Mouse (Mus musculus): Measurements from ENCODE around the gene C2cd4b. TPM values are rescaled to one million over a fixed set of nuclear protein-coding genes. Genes with fewer than 3 reads are reported as not detected.

The C2cd4b gene
- polyA plus RNA-seq, 1 experiment from 2014 or later: 0.95 TPM

- ATAC-seq (ENCODE audit: borderline replicate concordance, extremely low read depth, low FRiP score, low TSS enrichment): no peak
- H3K27ac ChIP-seq: no peak overlapping the region
These were observed 47.8 kb downstream of the C2cd4b start for GRCm38 (mm10) chr9:67807000-67807399.

DNA sequence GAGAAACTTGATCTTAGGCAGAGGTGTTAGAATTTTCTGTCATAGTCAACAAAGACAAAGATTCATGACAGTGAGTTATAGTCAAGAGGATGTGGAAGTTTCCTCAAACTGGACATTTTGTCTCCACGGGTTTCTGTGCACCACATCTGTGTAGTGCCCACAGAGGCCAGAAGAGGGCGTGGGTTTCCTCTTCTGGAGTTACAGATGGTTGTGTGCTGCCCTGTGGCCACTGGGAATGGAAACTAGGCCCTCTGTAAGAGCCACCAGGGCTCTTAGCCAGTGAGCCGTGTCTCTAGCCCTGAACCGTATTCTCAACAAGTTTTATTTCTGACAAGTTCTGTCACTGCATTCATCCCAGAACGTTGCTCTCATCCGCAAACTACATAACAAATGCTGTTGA lies 51.3 kb downstream of the C2cd4b start:
- Histone ChIP-seq H3K4me3 (no peak overlapping the region), H3K27ac (no peak overlapping the region), H3K9me3 (no peaks in the 10 kb centered on the region), H3K27me3 (no peaks in the 10 kb centered on the region), H3K36me3 (no peaks in the 10 kb centered on the region), H3K9ac (no peak overlapping the region), H3K4me2 (no peak overlapping the region), H3K4me1 (peaks cover 20% of the 10 kb centered on the region)
- WGBS: 50% methylated on average over 6 of the region's 6 CpGs
- ATAC-seq (ENCODE audit: borderline replicate concordance, extremely low read depth, low FRiP score, low TSS enrichment): no peak

More at GRCm38 (mm10) chr9:67807000-67807399, 47.8 kb downstream of the C2cd4b start:
- Histone ChIP-seq H3K4me1 (no peaks in the 10 kb centered on the region), H3K27me3 (0 out of 2 replicates have a peak, but pooled peaks cover 2% of the 10 kb centered on the region), H3K9me3 (no peaks in the 10 kb centered on the region), H3K9ac (no peak overlapping the region), H3K4me2 (no peak overlapping the region), H3K4me3 (no peak overlapping the region), H3K36me3 (no peaks in the 10 kb centered on the region)
- 28% methylated on average over 5 of the region's 5 CpGs for WGBS

Small RNA genes within 50 kb of the gene (microRNA-seq; reads per million reads assigned to microRNA genes)
- gene Mir7241: not detected
- not detected for gene Mir7242

Other genes with a start within 250 kb of the C2cd4b start
- 13.7 and 14.1 TPM in 2 replicates for gene Tln2, start 199.7 kb upstream of the C2cd4b start, polyA plus RNA-seq (2015; fragmentation: Nextera tagmentation; extraction: Ambion mirVana)
- 0.98 and 1.3 TPM in 2 replicates for gene C2cd4a, start 72.9 kb downstream of the C2cd4b start, polyA plus RNA-seq (2015; fragmentation: Nextera tagmentation; extraction: Ambion mirVana)
- gene Vps13c, start 81.0 kb downstream of the C2cd4b start, polyA plus RNA-seq (2015; fragmentation: Nextera tagmentation; extraction: Ambion mirVana): 5.0 and 5.6 TPM in 2 replicates